Mouse (Mus musculus): Measurements from ENCODE around the gene Xrcc1.
"Not testable (repeated sequence)": the region's sequence is repeated elsewhere in the genome, so short reads cannot be mapped to it uniquely, and the experiment has no call there.

Gene Xrcc1

GRCm38 (mm10) chr7:24546068-24546614 lies at the start of gene Xrcc1, which contains the start of gene Pinlyp:
Gene Xrcc1, plus strand, starts transcription at chr7:24546289.
Gene Pinlyp, minus strand, starts transcription at chr7:24546118.
- DNase-seq = no peak

GRCm38 (mm10) chr7:24499856-24500577 lies 46.1 kb upstream of the Xrcc1 start:
- DNase-seq = no peak

- peak; percentile 45 for DNase-seq
These were observed 45.2 kb upstream of the Xrcc1 start for GRCm38 (mm10) chr7:24500929-24501328.

GRCm38 (mm10) chr7:24501492-24501891 lies 44.6 kb upstream of the Xrcc1 start:
- peak; percentile 17 for DNase-seq

- no peak for DNase-seq
These were observed 42.1 kb upstream of the Xrcc1 start for GRCm38 (mm10) chr7:24504004-24504403.

DNA sequence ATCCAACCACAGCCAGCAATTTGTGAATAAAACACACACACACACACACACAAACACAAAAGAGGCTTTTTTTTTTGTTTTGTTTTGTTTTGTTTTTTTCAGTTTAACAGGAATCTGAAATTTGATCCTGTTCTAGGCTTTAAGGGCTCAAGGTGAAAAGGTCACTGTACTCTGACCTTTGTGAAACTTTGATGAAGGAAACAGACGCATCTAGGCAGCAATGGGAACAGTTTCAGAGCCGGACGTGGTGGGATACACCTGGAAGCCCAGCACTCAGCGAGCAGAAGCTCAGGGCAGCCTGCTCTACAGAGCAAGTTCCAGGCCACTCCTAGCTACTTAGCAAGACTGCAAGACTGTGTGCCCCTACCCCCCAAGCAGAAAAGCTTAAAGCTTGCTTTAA lies 41.2 kb upstream of the Xrcc1 start:
- DNase-seq = no peak

- no peak for DNase-seq
These were observed 40.5 kb upstream of the Xrcc1 start for GRCm38 (mm10) chr7:24505447-24506064.

DNA sequence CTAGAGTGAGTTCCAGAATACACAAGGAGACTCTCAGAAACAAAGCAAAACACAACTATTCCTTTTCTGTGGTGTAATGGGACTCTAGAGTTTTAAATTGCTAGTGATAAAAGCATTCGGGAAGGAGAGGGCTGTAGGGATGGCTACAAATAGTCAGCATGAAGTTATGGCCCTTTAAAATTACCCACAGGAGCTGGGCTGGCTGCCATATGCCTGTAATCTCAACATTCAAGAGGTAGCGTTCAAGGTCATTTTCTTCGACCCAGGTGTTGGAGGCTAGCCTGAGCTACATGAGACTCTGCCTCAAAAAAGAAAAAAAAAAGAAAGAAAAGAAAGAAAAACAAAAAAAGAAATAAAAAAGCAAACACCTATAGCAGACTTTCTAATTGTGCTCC lies 40.0 kb upstream of the Xrcc1 start:
- DNase-seq = no peak

DNA sequence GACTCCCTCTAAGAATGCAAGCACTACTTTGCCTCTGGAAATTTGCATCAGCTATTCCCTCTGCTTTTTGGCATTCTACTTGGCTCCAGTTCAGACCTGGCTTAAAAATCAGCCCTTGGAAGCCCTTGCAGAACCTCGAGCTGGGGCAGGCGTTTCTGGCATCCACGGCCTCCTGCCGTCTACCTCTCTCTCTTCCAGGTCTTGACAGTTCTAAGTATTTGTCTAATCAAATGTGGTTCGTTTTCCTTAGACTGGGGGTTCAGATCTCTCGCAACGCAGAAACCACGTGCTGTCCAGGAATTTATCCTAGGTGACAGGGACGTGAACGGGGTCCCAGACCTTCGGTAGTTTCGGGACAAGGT lies 39.6 kb upstream of the Xrcc1 start:
- DNase-seq = peak; percentile 35

DNA sequence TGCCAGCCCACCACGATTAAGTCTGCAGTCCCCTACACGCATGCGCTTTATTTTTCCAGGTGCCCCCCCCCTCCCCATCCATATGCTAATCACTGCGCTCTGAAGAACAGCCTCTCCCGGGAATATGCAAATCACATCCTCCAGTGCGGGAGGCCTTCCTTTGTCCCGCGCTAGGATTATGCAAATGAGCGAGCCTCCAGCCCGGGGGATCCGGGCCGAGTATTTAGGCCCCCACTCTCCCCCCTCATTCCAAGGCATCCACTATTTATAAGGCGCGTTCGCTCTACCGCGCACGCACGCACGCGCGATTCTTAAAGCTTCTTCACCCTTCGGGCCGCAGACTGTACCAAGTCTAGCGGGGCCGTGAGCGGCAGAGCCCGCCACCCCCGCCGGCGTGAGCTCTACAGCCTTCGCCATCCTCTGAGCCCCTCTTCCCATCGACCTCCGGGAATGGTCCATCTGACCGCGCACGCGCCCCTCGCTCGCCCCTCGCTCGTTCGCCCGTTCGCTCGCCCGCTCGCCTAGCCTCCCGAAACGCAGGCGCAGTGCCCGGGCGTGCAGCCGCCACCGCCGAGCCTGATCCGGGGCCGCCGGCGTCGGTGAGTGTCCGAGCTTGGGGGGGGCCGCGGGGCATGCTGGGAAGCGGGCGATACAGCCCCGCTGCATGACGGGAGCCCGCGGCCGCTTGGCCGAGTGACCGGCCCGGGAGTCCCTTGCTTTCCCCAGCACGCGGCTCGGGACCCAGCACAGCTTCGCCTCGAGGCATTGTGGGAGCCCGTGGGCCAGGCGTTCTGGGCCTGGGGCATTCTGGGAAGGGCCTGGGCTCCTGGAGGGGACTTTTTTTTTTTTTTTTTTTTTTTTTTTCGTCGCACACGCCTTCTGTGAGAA lies 39.0 kb upstream of the Xrcc1 start, which contains the start of gene Zfp428:
TSS of gene Zfp428 (plus strand) at position 169 of the 888 bp plus-strand sequence.
- DNase-seq = peak; percentile 87

DNA sequence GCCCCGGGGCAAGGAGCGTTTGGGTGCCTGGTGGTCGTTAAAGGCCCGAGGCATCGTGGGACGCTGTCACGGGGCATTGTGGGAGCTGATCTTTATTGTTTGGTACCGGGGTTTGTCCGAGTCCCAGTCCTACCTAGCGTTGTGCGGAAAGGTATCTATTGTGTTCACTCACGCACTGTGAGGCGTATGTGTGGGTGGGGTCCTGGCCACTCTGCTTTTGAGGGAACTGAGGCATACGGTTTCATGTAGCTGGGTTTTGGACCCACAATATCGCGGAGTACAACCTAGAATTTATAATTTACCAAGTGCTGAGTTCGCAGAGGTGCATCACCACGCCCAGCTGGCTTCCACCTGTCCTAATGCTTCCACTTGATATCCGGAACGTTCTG lies 38.4 kb upstream of the Xrcc1 start:
- no peak for DNase-seq

DNA sequence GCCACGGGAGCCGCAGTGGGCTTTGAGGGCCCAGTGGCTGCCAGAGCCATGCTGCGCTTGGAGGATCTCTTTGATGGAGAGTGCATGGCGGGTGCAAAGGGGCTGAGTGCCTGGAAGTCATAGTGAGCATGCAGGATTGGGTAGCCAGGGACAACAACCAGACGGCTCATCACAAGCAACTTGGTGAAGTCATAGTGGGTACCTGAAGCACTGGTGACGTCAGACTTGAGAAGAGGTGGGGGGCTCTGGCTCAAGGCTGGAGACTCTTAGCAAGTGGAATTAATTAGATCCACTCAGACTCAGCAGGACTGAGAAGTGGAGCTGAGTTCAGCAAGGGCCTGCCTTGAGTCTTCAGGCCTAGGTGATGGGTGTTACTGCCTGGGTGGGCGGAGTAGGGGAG lies 33.7 kb upstream of the Xrcc1 start, which contains the start of gene AC161166.1:
TSS of gene AC161166.1 (minus strand) at position 101 of the 400 bp plus-strand sequence.
- DNase-seq = no peak

GRCm38 (mm10) chr7:24516319-24516718 lies 29.8 kb upstream of the Xrcc1 start:
- DNase-seq = not testable (repeated sequence)

- no peak for DNase-seq
These were observed 29.0 kb upstream of the Xrcc1 start for GRCm38 (mm10) chr7:24517077-24517476.

GRCm38 (mm10) chr7:24517654-24518053 lies 28.4 kb upstream of the Xrcc1 start:
- no peak for DNase-seq

- DNase-seq = no peak
These were observed 27.0 kb upstream of the Xrcc1 start for GRCm38 (mm10) chr7:24519130-24519529.

GRCm38 (mm10) chr7:24520054-24520453 lies 26.0 kb upstream of the Xrcc1 start:
- DNase-seq = not testable (repeated sequence)

DNA sequence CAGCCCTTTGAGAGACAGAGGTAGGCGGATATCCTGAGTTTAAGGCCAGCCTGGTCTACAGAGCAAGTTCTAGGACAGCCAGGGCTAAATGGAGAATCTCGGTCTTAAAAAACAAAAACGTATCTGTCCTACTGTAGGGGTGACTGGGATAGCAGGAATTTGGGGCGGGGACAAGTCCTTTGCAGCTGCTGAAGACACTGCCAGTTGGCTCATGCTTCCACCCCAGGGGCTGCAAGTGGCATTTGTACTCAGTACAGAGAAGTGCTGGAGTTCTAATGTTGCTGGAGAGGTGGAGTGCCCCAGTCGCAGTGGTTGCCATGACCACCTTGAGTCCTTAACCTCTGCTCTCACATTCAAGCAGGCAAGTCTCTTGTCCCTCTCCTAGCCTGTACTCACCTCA lies 23.3 kb upstream of the Xrcc1 start:
- DNase-seq = no peak

DNA sequence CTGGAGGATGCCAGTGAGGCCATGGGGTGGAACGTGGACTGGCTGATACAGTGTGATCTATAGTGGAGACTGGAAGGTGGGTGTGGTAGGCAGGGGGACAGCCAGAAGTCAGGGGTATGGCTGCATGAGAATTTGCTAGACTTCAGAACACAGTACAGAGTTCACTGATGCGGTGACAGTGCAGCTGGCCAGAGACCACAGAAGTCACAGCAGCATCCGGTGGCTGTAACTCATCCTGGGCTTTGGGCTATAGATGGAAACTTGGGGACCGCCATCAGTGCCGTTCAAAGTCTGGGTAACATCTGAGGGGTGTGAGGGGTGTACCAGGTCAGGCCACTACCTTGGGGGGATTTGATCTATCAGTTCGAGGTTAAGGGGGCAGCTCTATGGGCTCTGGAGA lies 22.4 kb upstream of the Xrcc1 start:
- no peak for DNase-seq

DNA sequence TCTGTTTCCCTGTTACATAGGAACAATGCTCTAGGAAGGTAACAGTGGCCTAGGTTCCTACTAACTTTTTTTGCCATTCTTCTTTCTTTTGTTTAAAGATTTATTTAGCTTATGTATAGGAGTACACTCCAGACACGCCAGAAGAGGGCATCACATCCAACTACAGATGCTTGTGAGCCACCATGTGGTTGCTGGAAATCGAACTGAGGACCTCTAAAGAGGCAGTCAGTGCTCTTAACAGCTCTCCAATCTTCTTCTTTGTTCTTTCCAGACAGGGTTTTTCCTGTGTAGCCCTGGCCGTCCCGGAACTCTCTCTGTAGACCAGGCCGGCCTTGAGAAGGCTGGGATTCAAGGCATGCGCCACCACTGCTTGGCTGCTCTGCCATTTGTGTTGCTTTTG lies 21.1 kb upstream of the Xrcc1 start:
- DNase-seq = no peak

- no peak for DNase-seq
These were observed 20.2 kb upstream of the Xrcc1 start for GRCm38 (mm10) chr7:24525686-24526420.

DNA sequence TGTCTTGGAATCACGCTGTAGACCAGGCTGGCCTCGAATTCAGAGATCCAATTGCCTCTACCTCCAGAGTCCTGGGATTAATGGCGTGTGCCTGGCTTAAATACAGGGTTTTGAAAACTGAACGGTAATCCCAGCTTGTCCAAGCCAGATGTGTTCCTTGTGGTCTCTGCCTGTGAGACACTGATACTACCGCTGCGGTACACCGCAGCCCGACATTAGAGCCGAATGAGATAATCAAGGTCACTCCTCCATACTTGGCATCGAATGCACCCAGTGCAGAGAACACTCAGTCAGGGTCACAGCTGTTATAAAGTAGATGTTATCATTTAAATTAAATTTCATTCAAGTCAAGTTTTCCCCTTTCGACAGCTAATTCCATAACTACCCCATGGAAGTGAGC lies 17.2 kb upstream of the Xrcc1 start:
- no peak for DNase-seq
